Mouse (Mus musculus): ENCODE measurements around the gene Ctnna3.
A peak's percentile ranks its signal among the peaks of the same experiment; 100 is the strongest.
"Not testable (repeated sequence)": the region's sequence is repeated elsewhere in the genome, so short reads cannot be mapped to it uniquely, and the experiment has no call there.

Gene Ctnna3

GRCm38 (mm10) chr10:63429785-63430305 is at the start of gene Ctnna3:
Ctnna3 (plus strand) TSS chr10:63430098.
- peak; percentile 97 for DNase-seq (ENCODE audit: low read depth, low spot score)
- no peaks in the 10 kb centered on the region for H3K27me3 ChIP-seq (ENCODE audit: control insufficient read depth, insufficient read depth, low read length, poor library complexity, severe bottlenecking)

GRCm38 (mm10) chr10:63381498-63382280 is 48.2 kb upstream of the Ctnna3 start, which contains the start of gene Sirt1:
Sirt1 (minus strand) TSS chr10:63381704.
- Histone ChIP-seq H3K27me3 (ENCODE audit: control insufficient read depth, insufficient read depth, low read length, poor library complexity, severe bottlenecking) (no peaks in the 10 kb centered on the region), H3K36me3 (ENCODE audit: control insufficient read depth, insufficient read depth, low read length, poor library complexity, severe bottlenecking) (no peaks in the 10 kb centered on the region)
- DNase-seq (ENCODE audit: low read depth, low spot score), result peak; percentile 39

More at GRCm38 (mm10) chr10:63429785-63430305, at the start of gene Ctnna3:
- H3K36me3 ChIP-seq (ENCODE audit: control insufficient read depth, insufficient read depth, low read length, poor library complexity, severe bottlenecking), result no peaks in the 10 kb centered on the region

DNA sequence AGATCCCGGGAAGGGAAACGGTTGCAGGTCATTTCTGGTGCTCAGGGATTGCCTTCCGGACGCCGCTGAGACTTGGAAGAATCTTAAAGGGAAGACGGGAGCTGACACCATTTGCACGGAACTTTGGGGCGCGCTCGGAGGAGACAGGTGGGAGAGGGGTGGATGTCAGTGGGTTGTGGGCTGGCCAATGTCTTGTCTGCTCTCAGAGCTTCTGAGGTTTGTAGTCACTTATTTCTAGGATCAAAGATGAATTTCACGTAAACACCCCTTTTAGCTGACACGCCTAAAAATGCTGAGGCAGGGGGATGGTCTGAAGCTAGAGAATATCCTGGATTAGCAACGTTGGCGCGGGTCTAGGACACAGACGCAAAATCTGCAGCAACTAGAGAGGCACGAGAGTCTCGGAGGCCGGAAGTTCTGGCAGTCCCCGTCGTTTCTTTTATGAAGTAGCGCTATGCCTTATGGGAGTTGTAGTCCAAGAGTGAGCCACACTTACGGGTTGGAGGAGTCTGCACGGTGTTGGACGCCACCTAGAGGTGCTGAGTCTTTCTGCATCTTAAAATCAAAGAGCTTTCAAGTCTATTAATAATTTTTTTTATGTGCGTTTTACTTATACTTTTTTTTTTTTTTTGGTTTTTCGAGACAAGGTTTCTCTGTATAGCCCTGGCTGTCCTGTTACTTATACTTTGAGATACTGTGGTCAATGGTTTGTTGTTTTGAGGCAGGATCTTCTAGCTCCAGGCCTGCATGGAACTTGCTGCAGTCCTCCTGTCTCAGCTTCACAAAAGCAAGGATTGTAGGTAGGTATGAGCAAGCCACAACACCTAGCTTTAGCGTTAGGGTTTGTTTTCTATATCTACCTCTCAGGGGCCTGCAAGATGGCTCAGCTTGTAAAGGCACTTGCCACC is 47.3 kb upstream of the Ctnna3 start, which contains the start of gene Dnajc12:
Gene Dnajc12, plus strand, starts transcription at position 72 of the 908 bp plus-strand sequence.
- DNase-seq (ENCODE audit: low read depth, low spot score), result peak; percentile 97
- Histone ChIP-seq H3K36me3 (ENCODE audit: control insufficient read depth, insufficient read depth, low read length, poor library complexity, severe bottlenecking) (no peaks in the 10 kb centered on the region), H3K27me3 (ENCODE audit: control insufficient read depth, insufficient read depth, low read length, poor library complexity, severe bottlenecking) (no peaks in the 10 kb centered on the region)

- H3K27me3 ChIP-seq (ENCODE audit: control insufficient read depth, insufficient read depth, low read length, poor library complexity, severe bottlenecking); DNase-seq (ENCODE audit: low read depth, low spot score); H3K36me3 ChIP-seq (ENCODE audit: control insufficient read depth, insufficient read depth, low read length, poor library complexity, severe bottlenecking): not testable (repeated sequence)
These were observed 44.0 kb upstream of the Ctnna3 start for GRCm38 (mm10) chr10:63385897-63386296.

DNA sequence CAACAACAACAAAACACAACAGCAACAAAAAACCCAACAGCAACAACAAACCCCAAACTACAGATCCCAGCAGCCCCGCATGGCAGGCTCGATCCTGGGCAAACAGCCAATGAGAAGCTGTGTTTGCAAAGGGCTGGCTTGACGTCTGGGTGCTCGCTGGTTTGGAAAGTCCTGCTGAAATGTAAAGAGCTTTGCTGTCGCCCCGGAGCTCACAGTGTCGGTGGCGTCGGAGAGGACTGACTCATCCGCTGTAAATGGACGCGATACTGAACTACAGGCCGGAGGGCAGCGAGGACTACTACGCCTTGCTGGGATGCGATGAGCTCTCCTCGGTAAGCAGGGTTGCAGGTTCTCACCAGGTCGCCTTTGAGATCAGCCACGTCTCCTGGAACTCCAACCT is 43.5 kb upstream of the Ctnna3 start:
- peak; percentile 80 for DNase-seq (ENCODE audit: low read depth, low spot score)
- Histone ChIP-seq H3K27me3 (ENCODE audit: control insufficient read depth, insufficient read depth, low read length, poor library complexity, severe bottlenecking) (no peaks in the 10 kb centered on the region), H3K36me3 (ENCODE audit: control insufficient read depth, insufficient read depth, low read length, poor library complexity, severe bottlenecking) (no peaks in the 10 kb centered on the region)

- DNase-seq (ENCODE audit: low read depth, low spot score), result no peak
- no peaks in the 10 kb centered on the region for H3K36me3 ChIP-seq (ENCODE audit: control insufficient read depth, insufficient read depth, low read length, poor library complexity, severe bottlenecking)
- no peaks in the 10 kb centered on the region for H3K27me3 ChIP-seq (ENCODE audit: control insufficient read depth, insufficient read depth, low read length, poor library complexity, severe bottlenecking)
These were observed 42.9 kb upstream of the Ctnna3 start for GRCm38 (mm10) chr10:63386991-63387390.

DNA sequence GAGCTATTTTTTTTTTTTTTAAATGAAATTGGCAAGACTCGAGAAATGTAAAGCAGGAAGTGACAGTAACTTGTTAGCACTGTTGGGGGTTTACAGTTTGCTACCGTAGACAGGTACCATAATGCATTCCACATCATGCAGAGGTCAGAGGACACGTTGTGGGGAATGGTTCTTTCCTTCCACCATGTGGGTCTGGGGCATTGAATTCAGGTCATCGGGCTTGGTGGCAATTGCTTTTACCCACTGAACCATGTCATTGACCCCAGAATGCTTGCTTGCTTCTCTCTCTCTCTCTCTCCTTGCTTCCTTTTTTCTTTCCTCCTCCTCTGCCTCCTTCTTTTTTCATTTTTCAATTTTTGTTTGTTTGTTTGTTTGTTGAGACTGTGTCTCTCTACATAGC is 41.0 kb upstream of the Ctnna3 start:
- DNase-seq (ENCODE audit: low read depth, low spot score), result no peak
- Histone ChIP-seq H3K36me3 (ENCODE audit: control insufficient read depth, insufficient read depth, low read length, poor library complexity, severe bottlenecking) (no peaks in the 10 kb centered on the region), H3K27me3 (ENCODE audit: control insufficient read depth, insufficient read depth, low read length, poor library complexity, severe bottlenecking) (no peaks in the 10 kb centered on the region)

DNA sequence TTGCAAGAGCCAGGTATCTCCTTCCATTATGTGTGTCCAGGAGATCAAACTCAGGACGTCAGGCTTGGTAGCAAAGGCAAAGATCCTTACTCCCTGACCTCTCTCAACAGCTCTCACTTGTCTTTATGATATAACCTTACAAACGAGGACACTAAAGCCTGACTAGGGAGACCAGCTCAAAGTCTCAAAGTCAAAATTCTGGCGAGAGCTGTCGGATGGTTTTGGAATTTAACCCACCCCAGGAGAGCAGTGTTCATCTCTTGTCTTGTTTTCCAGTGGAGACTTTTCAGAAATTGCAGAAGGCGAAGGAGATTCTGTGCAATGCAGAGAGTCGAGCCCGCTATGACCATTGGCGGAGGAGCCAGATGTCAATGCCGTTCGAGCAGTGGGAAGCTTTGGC is 32.9 kb upstream of the Ctnna3 start:
- no peaks in the 10 kb centered on the region for H3K36me3 ChIP-seq (ENCODE audit: control insufficient read depth, insufficient read depth, low read length, poor library complexity, severe bottlenecking)
- no peaks in the 10 kb centered on the region for H3K27me3 ChIP-seq (ENCODE audit: control insufficient read depth, insufficient read depth, low read length, poor library complexity, severe bottlenecking)
- DNase-seq (ENCODE audit: low read depth, low spot score), result no peak

DNA sequence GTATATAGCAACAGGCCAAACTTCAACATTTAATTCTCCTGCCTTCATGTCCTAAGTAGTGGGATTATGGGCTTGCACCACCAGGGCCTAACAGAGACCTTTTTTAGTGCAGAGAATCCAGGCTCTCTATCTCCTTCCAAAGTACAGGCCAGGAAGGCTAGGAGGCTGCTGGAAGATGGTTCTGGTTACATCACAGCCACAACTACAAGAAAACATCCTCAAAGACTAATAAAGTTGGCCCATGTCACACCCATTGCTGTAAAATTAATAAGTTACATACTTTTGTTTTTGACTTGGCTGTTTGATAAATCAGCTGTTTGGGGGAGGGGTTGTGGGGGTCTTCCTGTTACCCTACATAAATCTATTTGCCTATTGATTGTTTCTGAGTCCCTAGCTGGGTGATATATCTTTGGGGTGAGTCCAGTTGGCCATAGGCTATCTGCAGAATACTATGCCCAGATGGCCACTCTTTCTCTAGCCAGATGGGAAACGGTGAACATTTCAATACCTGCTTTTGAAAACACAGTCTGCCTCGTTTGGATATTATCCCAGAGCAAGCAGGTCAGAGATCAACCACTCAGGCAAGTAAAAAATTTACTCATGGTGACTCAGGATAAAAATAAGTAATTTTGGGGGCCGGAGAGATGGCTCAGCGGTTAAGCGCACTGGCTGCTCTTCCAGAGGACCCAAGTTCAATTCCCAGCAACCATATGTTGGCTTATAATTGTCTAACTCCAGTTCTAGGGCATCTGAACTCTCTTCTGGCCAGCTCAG is 27.0 kb upstream of the Ctnna3 start:
- Histone ChIP-seq H3K36me3 (ENCODE audit: control insufficient read depth, insufficient read depth, low read length, poor library complexity, severe bottlenecking) (no peaks in the 10 kb centered on the region), H3K27me3 (ENCODE audit: control insufficient read depth, insufficient read depth, low read length, poor library complexity, severe bottlenecking) (no peaks in the 10 kb centered on the region)
- no peak for DNase-seq (ENCODE audit: low read depth, low spot score)

GRCm38 (mm10) chr10:63403636-63404035 is 26.3 kb upstream of the Ctnna3 start:
- no peaks in the 10 kb centered on the region for H3K36me3 ChIP-seq (ENCODE audit: control insufficient read depth, insufficient read depth, low read length, poor library complexity, severe bottlenecking)

GRCm38 (mm10) chr10:63410162-63410956 is 19.5 kb upstream of the Ctnna3 start:
- no peaks in the 10 kb centered on the region for H3K27me3 ChIP-seq (ENCODE audit: control insufficient read depth, insufficient read depth, low read length, poor library complexity, severe bottlenecking)
- DNase-seq (ENCODE audit: low read depth, low spot score), result no peak
- no peaks in the 10 kb centered on the region for H3K36me3 ChIP-seq (ENCODE audit: control insufficient read depth, insufficient read depth, low read length, poor library complexity, severe bottlenecking)

More at GRCm38 (mm10) chr10:63403636-63404035, 26.3 kb upstream of the Ctnna3 start:
- DNase-seq (ENCODE audit: low read depth, low spot score), result no peak
- no peaks in the 10 kb centered on the region for H3K27me3 ChIP-seq (ENCODE audit: control insufficient read depth, insufficient read depth, low read length, poor library complexity, severe bottlenecking)

DNA sequence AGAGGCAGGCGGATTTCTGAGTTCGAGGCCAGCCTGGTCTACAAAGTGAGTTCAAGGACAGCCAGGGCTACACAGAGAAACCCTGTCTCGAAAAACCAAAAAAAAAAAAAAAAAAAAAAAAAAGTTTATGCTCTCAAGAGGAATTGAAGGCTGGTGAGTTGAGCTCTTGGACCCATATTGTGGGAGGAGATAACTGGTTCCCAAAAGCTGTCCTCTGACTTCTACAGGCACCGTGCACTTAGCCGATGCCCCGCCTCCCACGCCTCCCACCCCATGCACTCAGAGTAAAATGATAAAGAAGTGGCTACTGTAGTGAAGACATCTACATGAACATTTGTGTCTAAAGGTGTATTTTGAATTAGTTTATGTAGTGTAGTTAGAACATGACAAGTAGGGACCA is 18.2 kb upstream of the Ctnna3 start:
- H3K27me3 ChIP-seq (ENCODE audit: control insufficient read depth, insufficient read depth, low read length, poor library complexity, severe bottlenecking); DNase-seq (ENCODE audit: low read depth, low spot score); H3K36me3 ChIP-seq (ENCODE audit: control insufficient read depth, insufficient read depth, low read length, poor library complexity, severe bottlenecking): not testable (repeated sequence)

DNA sequence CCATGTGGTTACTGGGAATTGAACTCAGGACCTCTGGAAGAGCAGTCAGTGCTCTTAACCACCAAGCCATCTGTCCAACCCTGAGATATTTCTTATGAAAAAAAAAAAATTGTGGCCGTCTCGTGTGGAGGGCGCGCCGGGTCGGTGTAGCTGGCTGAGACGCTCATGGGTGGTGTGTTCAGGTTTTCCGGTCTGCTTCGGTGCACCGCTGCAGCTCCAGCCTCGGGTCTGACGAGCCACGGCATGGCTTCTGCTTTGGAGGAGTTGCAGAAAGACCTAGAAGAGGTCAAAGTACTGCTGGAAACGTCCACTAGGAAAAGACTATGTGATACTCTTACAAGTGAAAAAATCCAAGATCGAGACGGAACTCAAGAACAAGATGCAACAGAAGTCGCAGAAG is 17.1 kb upstream of the Ctnna3 start:
- no peaks in the 10 kb centered on the region for H3K27me3 ChIP-seq (ENCODE audit: control insufficient read depth, insufficient read depth, low read length, poor library complexity, severe bottlenecking)
- no peak for DNase-seq (ENCODE audit: low read depth, low spot score)
- H3K36me3 ChIP-seq (ENCODE audit: control insufficient read depth, insufficient read depth, low read length, poor library complexity, severe bottlenecking), result no peaks in the 10 kb centered on the region

DNA sequence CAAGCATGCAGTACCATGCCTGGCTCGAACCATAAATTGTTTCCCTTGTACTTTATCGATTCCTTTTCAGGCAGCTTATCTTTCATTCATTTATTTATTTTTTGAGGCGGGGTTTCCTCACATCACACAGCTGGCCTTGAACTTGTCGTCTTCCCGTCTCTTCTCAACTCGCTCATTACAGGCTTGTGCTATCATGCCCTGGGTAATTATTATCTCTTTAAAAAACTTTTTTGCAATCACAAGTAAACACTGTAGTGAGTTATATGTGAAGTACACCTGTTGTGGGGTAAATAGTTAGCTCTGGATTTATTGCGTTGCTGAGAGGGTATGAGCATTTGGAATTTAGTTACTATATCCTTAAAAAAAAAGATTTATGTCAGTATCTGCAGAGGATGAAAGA is 14.6 kb upstream of the Ctnna3 start:
- no peaks in the 10 kb centered on the region for H3K27me3 ChIP-seq (ENCODE audit: control insufficient read depth, insufficient read depth, low read length, poor library complexity, severe bottlenecking)
- DNase-seq (ENCODE audit: low read depth, low spot score), result no peak
- no peaks in the 10 kb centered on the region for H3K36me3 ChIP-seq (ENCODE audit: control insufficient read depth, insufficient read depth, low read length, poor library complexity, severe bottlenecking)
